Mouse (Mus musculus) E14TG2a.4 (cell line): ENCODE results near the gene Mylk4.

Experiments used
- H3K27me3 ChIP-seq: 2 replicates; pipeline ENCODE4 v1.6.1; 2014; ENCODE audit warnings: low read length, control low read depth; ENCODE audit not compliant: insufficient read depth
- H3K36me3 ChIP-seq: 2 replicates; pipeline ENCODE4 v1.6.1; 2014; ENCODE audit warnings: low read length, control low read depth; ENCODE audit not compliant: insufficient read depth
- H3K4me1 ChIP-seq: replicated peaks from 2 replicates; pipeline ENCODE4 v1.6.1; 2014; ENCODE audit warnings: low read depth, low read length, control low read depth
- H3K4me3 ChIP-seq: replicated peaks from 2 replicates; pipeline ENCODE4 v1.5.1; 2014; ENCODE audit warnings: mild to moderate bottlenecking, low read length
- H3K9me3 ChIP-seq: 2 replicates; pipeline ENCODE4 v1.6.1; 2014; ENCODE audit warnings: low read length, control low read depth
- CTCF ChIP-seq: conservative IDR thresholded peaks from 2 replicates; pipeline ENCODE4 v1.5.1; 2014; ENCODE audit warnings: low read length
- NANOG ChIP-seq: IDR thresholded peaks from 2 replicates; pipeline ENCODE4 v1.6.1; 2014; ENCODE audit warnings: borderline replicate concordance, low read length, mixed read lengths
- POU5F1 ChIP-seq: IDR thresholded peaks from 2 replicates; pipeline ENCODE4 v1.6.1; 2014; ENCODE audit warnings: low read length, borderline replicate concordance

The Mylk4 gene

GRCm38 (mm10) chr13:32693886-32694455, 89.8 kb downstream of the Mylk4 start:
- H3K27me3 ChIP-seq = no peaks in the 10 kb centered on the region
- H3K9me3 ChIP-seq = peaks cover under 1% of the 10 kb centered on the region
- no peaks in the 10 kb centered on the region for H3K36me3 ChIP-seq
- TF ChIP-seq POU5F1 (no peak), NANOG (no peak), CTCF (no peak)
- no peaks in the 10 kb centered on the region for H3K4me1 ChIP-seq
- H3K4me3 ChIP-seq = no peak overlapping the region

GRCm38 (mm10) chr13:32692563-32692962, 91.2 kb downstream of the Mylk4 start:
- Histone ChIP-seq H3K36me3 (no peaks in the 10 kb centered on the region), H3K4me1 (no peaks in the 10 kb centered on the region), H3K27me3 (no peaks in the 10 kb centered on the region), H3K9me3 (no peaks in the 10 kb centered on the region), H3K4me3 (no peak overlapping the region)
- TF ChIP-seq NANOG (no peak), CTCF (no peak), POU5F1 (no peak)

GRCm38 (mm10) chr13:32690279-32690678, 93.5 kb downstream of the Mylk4 start:
- H3K9me3 ChIP-seq = peaks cover 4% of the 10 kb centered on the region; the same call in 1 of the 2 replicates
- H3K27me3 ChIP-seq = no peaks in the 10 kb centered on the region
- no peak for TF ChIP-seq POU5F1
- no peak for TF ChIP-seq CTCF
- TF ChIP-seq NANOG = no peak
- no peaks in the 10 kb centered on the region for H3K4me1 ChIP-seq
- no peaks in the 10 kb centered on the region for H3K36me3 ChIP-seq
- no peak overlapping the region for H3K4me3 ChIP-seq

GRCm38 (mm10) chr13:32680868-32681515, 102.8 kb downstream of the Mylk4 start:
- no peaks in the 10 kb centered on the region for H3K4me1 ChIP-seq
- no peaks in the 10 kb centered on the region for H3K36me3 ChIP-seq
- TF ChIP-seq CTCF (peak; percentile 10; the same call in 1 of the 2 replicates), POU5F1 (no peak)
- H3K27me3 ChIP-seq = no peaks in the 10 kb centered on the region
- H3K4me3 ChIP-seq = no peak overlapping the region
- H3K9me3 ChIP-seq = no peaks in the 10 kb centered on the region

- Histone ChIP-seq H3K9me3 (no peaks in the 10 kb centered on the region), H3K4me1 (no peaks in the 10 kb centered on the region), H3K27me3 (no peaks in the 10 kb centered on the region), H3K4me3 (no peak overlapping the region), H3K36me3 (no peaks in the 10 kb centered on the region)
- no peak for TF ChIP-seq NANOG
- TF ChIP-seq CTCF = no peak
- no peak for TF ChIP-seq POU5F1
These were observed 103.6 kb downstream of the Mylk4 start for GRCm38 (mm10) chr13:32680121-32680551.

- H3K4me3 ChIP-seq = no peak overlapping the region
- TF ChIP-seq CTCF (no peak), POU5F1 (no peak), NANOG (no peak)
- no peaks in the 10 kb centered on the region for H3K36me3 ChIP-seq
- no peaks in the 10 kb centered on the region; the same call in 1 of the 2 replicates for H3K27me3 ChIP-seq
- H3K4me1 ChIP-seq = no peaks in the 10 kb centered on the region
- H3K9me3 ChIP-seq = no peaks in the 10 kb centered on the region
These were observed 104.8 kb downstream of the Mylk4 start for GRCm38 (mm10) chr13:32678998-32679397.

GRCm38 (mm10) chr13:32670782-32671181, 113.0 kb downstream of the Mylk4 start:
- H3K4me3 ChIP-seq = no peak overlapping the region
- H3K36me3 ChIP-seq = no peaks in the 10 kb centered on the region
- H3K27me3 ChIP-seq = peaks cover 14% of the 10 kb centered on the region
- TF ChIP-seq NANOG = no peak
- no peak for TF ChIP-seq POU5F1
- TF ChIP-seq CTCF = no peak
- no peaks in the 10 kb centered on the region for H3K4me1 ChIP-seq
- H3K9me3 ChIP-seq = no peaks in the 10 kb centered on the region

GRCm38 (mm10) chr13:32668296-32668695, 115.5 kb downstream of the Mylk4 start:
- Histone ChIP-seq H3K9me3 (no peaks in the 10 kb centered on the region), H3K4me1 (no peaks in the 10 kb centered on the region), H3K4me3 (no peak overlapping the region), H3K36me3 (no peaks in the 10 kb centered on the region), H3K27me3 (peaks cover 14% of the 10 kb centered on the region)
- TF ChIP-seq CTCF (no peak), POU5F1 (no peak), NANOG (no peak)

- no peak for TF ChIP-seq NANOG
- TF ChIP-seq CTCF = no peak
- no peak for TF ChIP-seq POU5F1
These were observed 116.4 kb downstream of the Mylk4 start for GRCm38 (mm10) chr13:32667386-32667785.

More at GRCm38 (mm10) chr13:32667386-32667785, 116.4 kb downstream of the Mylk4 start:
- Histone ChIP-seq H3K27me3 (peaks cover 14% of the 10 kb centered on the region), H3K9me3 (no peaks in the 10 kb centered on the region), H3K4me3 (no peak overlapping the region), H3K36me3 (no peaks in the 10 kb centered on the region), H3K4me1 (no peaks in the 10 kb centered on the region)
